Mouse (Mus musculus) CH12.LX (cell line): ENCODE results near the gene Tsc22d4. TPM values are rescaled to one million over a fixed set of nuclear protein-coding genes. Genes with fewer than 3 reads are reported as not detected.

Source experiments
- DNase-seq: peaks from one replicate; pipeline ENCODE4 v3.0.0-alpha.2; 2013; ENCODE audit errors: extremely low read depth
- H3K27ac ChIP-seq: 2 replicates; pipeline ENCODE4 v1.5.1; 2012; ENCODE audit warnings: low read depth, mild to moderate bottlenecking, control low read depth, moderate library complexity; ENCODE audit not compliant: insufficient read depth
- H3K27me3 ChIP-seq: replicated peaks from 2 replicates; pipeline ENCODE3; 2012; ENCODE audit warnings: inconsistent platforms
- H3K36me3 ChIP-seq, 2 experiments: replicated peaks in 1 of 2; 2 replicates each; pipeline versions ENCODE3 to v1.6.1; 2012; ENCODE audit warnings: inconsistent platforms in 1 of 2, low read length in 1 of 2, mild to moderate bottlenecking in 1 of 2, mixed read lengths in 1 of 2, moderate library complexity in 1 of 2; ENCODE audit not compliant: control insufficient read depth in 1 of 2, insufficient read depth in 1 of 2
- H3K4me1 ChIP-seq, 2 experiments: 2 replicates each; pipeline ENCODE4 v1.6.1; 2012; ENCODE audit warnings: inconsistent platforms in 1 of 2, moderate library complexity in 1 of 2; ENCODE audit not compliant: insufficient read depth in 2 of 2, control insufficient read depth in 1 of 2
- H3K4me2 ChIP-seq: 2 replicates; pipeline ENCODE4 v1.6.1; 2012; ENCODE audit warnings: low read depth, mild to moderate bottlenecking, control low read depth; ENCODE audit not compliant: poor library complexity, insufficient read depth, severe bottlenecking
- H3K4me3 ChIP-seq, 3 experiments: fragments of 150-350 bp in 1 of 3; sonication (generic) in 1 of 3; replicated peaks in 1 of 3; 2 replicates each; pipeline versions ENCODE3 to v1.5.1; 2011 to 2012; ENCODE audit warnings: low read depth in 2 of 3, low read length in 2 of 3, mild to moderate bottlenecking in 2 of 3, moderate library complexity in 2 of 3, control low read depth in 1 of 3, improper control_type of control experiment in 1 of 3, inconsistent platforms in 1 of 3, mixed read lengths in 1 of 3; ENCODE audit not compliant: poor library complexity in 1 of 3
- H3K79me2 ChIP-seq: replicated peaks from 2 replicates; pipeline ENCODE4 v1.6.1; 2012; ENCODE audit warnings: mild to moderate bottlenecking, moderate library complexity; ENCODE audit not compliant: control insufficient read depth, poor library complexity, insufficient read depth, severe bottlenecking; ENCODE audit errors: extremely low read depth
- H3K9ac ChIP-seq: 2 replicates; pipeline ENCODE4 v1.6.1; 2012; ENCODE audit warnings: low read depth, mild to moderate bottlenecking, control low read depth, moderate library complexity; ENCODE audit not compliant: insufficient read depth
- H3K9me3 ChIP-seq: replicated peaks from 2 replicates; pipeline ENCODE3; 2012; ENCODE audit warnings: low read length, inconsistent platforms, mixed read lengths
- CHD1 ChIP-seq: IDR thresholded peaks from 2 replicates; pipeline ENCODE4 v1.6.1; 2012; ENCODE audit warnings: low read depth, low read length, improper control_type of control experiment, inconsistent platforms
- CHD2 ChIP-seq: IDR thresholded peaks from 2 replicates; pipeline ENCODE4 v1.6.1; 2011; ENCODE audit warnings: low read length, improper control_type of control experiment
- CTCF ChIP-seq, 2 experiments: IDR thresholded peaks in 1 of 2; conservative IDR thresholded peaks in 1 of 2; 2 replicates each; pipeline ENCODE4 v1.5.1; 2011 to 2012; ENCODE audit warnings: low read depth in 2 of 2, low read length in 2 of 2, improper control_type of control experiment in 1 of 2, inconsistent platforms in 1 of 2, mild to moderate bottlenecking in 1 of 2, moderate library complexity in 1 of 2
- E2F4 ChIP-seq: IDR thresholded peaks from 2 replicates; pipeline ENCODE4 v1.6.1; 2011; ENCODE audit warnings: low read depth, low read length, improper control_type of control experiment; ENCODE audit not compliant: insufficient replicate concordance
- ELF1 ChIP-seq: IDR thresholded peaks from 2 replicates; pipeline ENCODE4 v1.6.1; 2014; ENCODE audit warnings: low read depth, mild to moderate bottlenecking, inconsistent platforms, low read length, improper control_type of control experiment
- ETS1 ChIP-seq: conservative IDR thresholded peaks from 2 replicates; pipeline ENCODE4 v1.6.1; 2012; ENCODE audit warnings: low read depth, mild to moderate bottlenecking, inconsistent platforms, low read length, improper control_type of control experiment, moderate library complexity
- IRF4 ChIP-seq: IDR thresholded peaks from 2 replicates; pipeline ENCODE4 v1.6.1; 2014; ENCODE audit warnings: low read depth, mild to moderate bottlenecking, inconsistent platforms, low read length, improper control_type of control experiment
- JUN ChIP-seq: IDR thresholded peaks from 2 replicates; pipeline ENCODE4 v1.6.1; 2011; ENCODE audit warnings: low read depth, mild to moderate bottlenecking, low read length, improper control_type of control experiment, moderate library complexity; ENCODE audit not compliant: insufficient read depth
- KAT2A ChIP-seq: IDR thresholded peaks from 2 replicates; pipeline ENCODE4 v1.6.1; 2012; ENCODE audit warnings: low read length, improper control_type of control experiment, inconsistent platforms; ENCODE audit not compliant: insufficient replicate concordance
- NRF1 ChIP-seq: IDR thresholded peaks from 2 replicates; pipeline ENCODE4 v1.6.1; 2014; ENCODE audit warnings: low read depth, mild to moderate bottlenecking, inconsistent platforms, low read length, improper control_type of control experiment, moderate library complexity
- PAX5 ChIP-seq: IDR thresholded peaks from 2 replicates; pipeline ENCODE4 v1.6.1; 2012; ENCODE audit warnings: low read length, inconsistent platforms, mixed read lengths
- RAD21 ChIP-seq: IDR thresholded peaks from 2 replicates; pipeline ENCODE4 v1.6.1; 2011; ENCODE audit warnings: low read depth, mild to moderate bottlenecking, low read length, improper control_type of control experiment, moderate library complexity
- SMC3 ChIP-seq: IDR thresholded peaks from 2 replicates; pipeline ENCODE4 v1.6.1; 2011; ENCODE audit warnings: low read depth, low read length, improper control_type of control experiment
- UBTF ChIP-seq: IDR thresholded peaks from 2 replicates; pipeline ENCODE4 v1.6.1; 2012; ENCODE audit warnings: low read depth, mild to moderate bottlenecking, inconsistent platforms, low read length, improper control_type of control experiment, moderate library complexity
- USF2 ChIP-seq: conservative IDR thresholded peaks from 2 replicates; pipeline ENCODE4 v1.6.1; 2011; ENCODE audit warnings: low read depth, low read length, improper control_type of control experiment
- ZC3H11A ChIP-seq: IDR thresholded peaks from 2 replicates; pipeline ENCODE4 v1.6.1; 2012; ENCODE audit warnings: low read depth, mild to moderate bottlenecking, inconsistent platforms, low read length, improper control_type of control experiment
- ZMIZ1 ChIP-seq: IDR thresholded peaks from 2 replicates; pipeline ENCODE4 v1.6.1; 2012; ENCODE audit warnings: low read depth, mild to moderate bottlenecking, inconsistent platforms, low read length, improper control_type of control experiment
- dilution Hi-C: fragments of 300-500 bp; cut with MboI; formaldehyde crosslinking; loops from 2 replicates; pipeline ENCODE4 v1.14.3; 2020; ENCODE audit warnings: low sequenced_read_pairs; ENCODE audit not compliant: extremely low pct_unique_long_range_greater_than_20kb, extremely low pct_ligation_motif_present
- in situ Hi-C: fragments of 300-500 bp; cut with MboI; formaldehyde crosslinking; loops from 3 replicates; pipeline ENCODE4 v1.14.3; 2019; ENCODE audit warnings: low sequenced_read_pairs, low pct_ligation_motif_present, low pct_unique_long_range_greater_than_20kb, mixed read lengths
- polyA plus RNA-seq: library from polyadenylated mRNA; unstranded; fragments of >175 nt; gene quantifications from 2 replicates; pipeline ENCODE4 v1.2.1, GENCODE M21; 2012; ENCODE audit warnings: low read depth; ENCODE audit not compliant: insufficient read length
- total RNA-seq, 2 experiments: library from RNA; depleted of rRNA; stranded (reverse); fragments of 300-350 nt in 1 of 2; fragments of >200 nt in 1 of 2; gene quantifications; 2 replicates each; pipeline ENCODE4 v1.2.3; 2012 to 2014

Gene Tsc22d4
- total and polyA plus RNA-seq, 3 experiments: 28.2 to 103 (median 39.9) TPM

DNA sequence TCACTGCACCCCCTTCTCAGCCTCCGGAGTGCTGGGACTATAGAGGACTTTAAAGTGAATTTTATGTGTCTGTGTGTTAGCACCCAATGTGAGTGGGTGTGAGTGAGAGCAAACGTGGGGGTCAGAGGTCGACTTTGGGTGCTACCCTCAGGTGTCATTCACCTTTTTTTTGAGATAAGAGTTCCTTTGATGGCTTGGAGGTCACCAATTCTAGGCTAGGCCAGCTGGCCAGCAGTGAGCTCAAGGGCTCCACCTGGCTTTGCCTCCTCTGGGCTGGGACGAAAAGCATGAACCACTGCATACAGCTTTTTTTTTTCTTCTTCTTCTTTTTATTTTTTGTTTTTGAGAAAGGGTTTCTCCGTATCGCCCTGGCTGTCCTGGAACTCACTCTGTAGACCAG, 18.8 kb upstream of the Tsc22d4 start:
- TF ChIP-seq RAD21 (no peak; the same call in none of the 2 replicates), CHD1 (no peak), ZC3H11A (no peak), ETS1 (no peak), SMC3 (peak; percentile 47), E2F4 (no peak), ZMIZ1 (no peak), CTCF (conservative IDR thresholded peaks at IDR 0.05 in 1 of 2, IDR thresholded peaks at IDR 0.05 in 1 of 2; ENCODE audit: low read depth in 2 of 2, low read length in 2 of 2) (peak in 1 of 2 experiments; percentile 39; a peak in 2 of 4 replicates), NRF1 (no peak), IRF4 (no peak), USF2 (no peak), KAT2A (no peak), UBTF (no peak), ELF1 (no peak), PAX5 (no peak)
- H3K4me3 ChIP-seq: no peak overlapping the region
- H3K9me3 ChIP-seq: no peaks in the 10 kb centered on the region
- H3K4me1 ChIP-seq: peaks cover 4 to 20% of the 10 kb centered on the region in 2 experiments; a peak in 3 of 4 replicates
- no peaks in the 10 kb centered on the region for H3K27me3 ChIP-seq
- H3K36me3 ChIP-seq: no peaks in the 10 kb centered on the region
- no peak overlapping the region for H3K9ac ChIP-seq
- no peak for DNase-seq
- no peaks in the 10 kb centered on the region for H3K79me2 ChIP-seq
- dilution Hi-C loops (no loop called here), in situ Hi-C loops (no loop called here)
- H3K4me2 ChIP-seq: no peak overlapping the region
- no peak overlapping the region for H3K27ac ChIP-seq

DNA sequence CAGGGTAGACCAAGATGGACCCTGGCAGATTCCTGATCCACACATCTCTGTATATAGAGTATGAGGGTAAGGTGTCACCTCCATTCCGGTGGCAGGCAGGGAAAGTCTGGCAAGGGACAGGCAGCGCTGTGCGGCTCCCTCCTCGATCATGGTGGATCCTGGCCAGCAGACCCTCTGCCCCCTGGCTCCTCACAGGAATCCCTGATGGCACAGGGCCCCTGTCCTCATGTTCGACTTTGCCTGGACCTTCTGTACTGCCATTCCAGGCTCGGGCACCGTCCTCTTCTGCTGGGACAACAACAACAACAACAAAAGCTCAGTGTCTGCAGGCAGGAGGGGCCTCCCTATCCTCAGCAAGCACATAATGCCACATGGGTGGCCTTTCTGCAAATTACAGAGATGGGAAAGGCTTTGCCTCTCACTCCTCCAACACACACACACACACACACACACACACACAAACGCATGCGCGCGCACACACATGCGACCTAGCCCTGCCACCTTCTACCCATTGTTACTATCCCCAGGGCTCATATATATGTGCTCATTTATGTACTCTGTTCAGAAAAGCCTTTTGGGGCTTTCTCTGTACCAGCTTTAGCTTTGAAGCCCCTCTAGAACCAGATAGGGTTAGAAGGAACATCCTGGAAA, 11.8 kb upstream of the Tsc22d4 start:
- DNase-seq: no peak
- TF ChIP-seq SMC3: no peak
- no peak for TF ChIP-seq E2F4
- no peak for TF ChIP-seq ZMIZ1
- TF ChIP-seq USF2: no peak
- no peak for TF ChIP-seq JUN
- TF ChIP-seq CHD2: no peak
- TF ChIP-seq RAD21: no peak
- TF ChIP-seq, all 38 proteins: peak for 0
- no peak overlapping the region for H3K9ac ChIP-seq
- no peak overlapping the region for H3K4me3 ChIP-seq
- no peaks in the 10 kb centered on the region for H3K79me2 ChIP-seq
- dilution Hi-C loops (no loop called here), in situ Hi-C loops (no loop called here)
- H3K36me3 ChIP-seq: peaks cover 0 to 6% of the 10 kb centered on the region in 2 experiments
- H3K9me3 ChIP-seq: no peaks in the 10 kb centered on the region
- H3K27ac ChIP-seq: no peak overlapping the region
- H3K4me1 ChIP-seq: peaks cover 0 to 5% of the 10 kb centered on the region in 2 experiments; a peak in 2 of 4 replicates
- H3K27me3 ChIP-seq: no peaks in the 10 kb centered on the region
- H3K4me2 ChIP-seq: no peak overlapping the region
